Mouse (Mus musculus) olfactory bulb, adult 2 months (tissue): ENCODE measurements around the gene Sim2.

Source experiments
- CTCF ChIP-seq: fragments of 200-500 bp; IDR thresholded peaks from 2 replicates; pipeline ENCODE4 v1.5.1; 2012; ENCODE audit warnings: low read depth, mild to moderate bottlenecking, low read length, moderate library complexity; ENCODE audit not compliant: insufficient read depth
- POLR2A ChIP-seq: fragments of 200-500 bp; IDR thresholded peaks from 2 replicates; pipeline ENCODE4 v1.6.1; 2012; ENCODE audit warnings: mild to moderate bottlenecking, low read depth, low read length, moderate library complexity; ENCODE audit not compliant: insufficient read depth

DNA sequence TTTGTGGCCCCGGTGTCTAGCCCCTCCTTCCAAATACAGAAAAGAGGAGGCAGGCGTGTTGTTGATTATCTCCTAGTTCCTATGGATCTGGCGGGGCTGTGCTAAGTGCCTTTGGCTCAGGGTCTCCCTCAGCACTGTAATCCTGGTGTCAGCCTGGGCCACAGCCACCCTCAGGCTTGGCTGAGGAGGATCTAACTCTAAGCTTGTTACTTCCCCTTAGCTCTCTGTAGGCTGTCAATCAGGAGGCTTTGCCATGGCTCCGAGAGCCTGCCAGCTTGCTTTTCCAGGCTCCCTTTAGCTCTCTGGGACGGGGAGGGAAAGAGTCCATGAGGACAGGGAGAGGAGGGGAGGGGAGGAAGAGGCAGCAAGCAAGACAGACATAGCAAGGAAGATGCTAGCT is 80.2 kb downstream of the Sim2 start:
- no peak for TF ChIP-seq CTCF
- no peak for TF ChIP-seq POLR2A
